Mouse (Mus musculus): ENCODE measurements around the gene Tjp1. TPM values are rescaled to one million over a fixed set of nuclear protein-coding genes. Genes with fewer than 3 reads are reported as not detected.

Tjp1 gene
- polyA plus RNA-seq, 1 experiment, result 209 TPM

- Histone ChIP-seq H3K9ac (ENCODE audit: low read depth, poor library complexity, severe bottlenecking) (no peak overlapping the region), H3K4me3 (ENCODE audit: low read depth, low read length) (no peak overlapping the region), H3K27ac (ENCODE audit: insufficient read depth, low read length) (no peak overlapping the region), H3K9me3 (replicated peaks; ENCODE audit: control insufficient read depth, insufficient read depth, low read length, poor library complexity, severe bottlenecking) (no peaks in the 10 kb centered on the region), H3K36me3 (ENCODE audit: control insufficient read depth, insufficient read depth, low read length, poor library complexity, severe bottlenecking) (no peaks in the 10 kb centered on the region), H3K4me1 (ENCODE audit: control insufficient read depth, insufficient read depth, low read length) (no peaks in the 10 kb centered on the region), H3K27me3 (ENCODE audit: control insufficient read depth, insufficient read depth, low read length, poor library complexity, severe bottlenecking) (no peaks in the 10 kb centered on the region)
- TF ChIP-seq EP300 (IDR thresholded peaks at IDR 0.05; ENCODE audit: insufficient read depth, low read depth, low read length) (no peak), POLR2A (IDR thresholded peaks at IDR 0.05; ENCODE audit: insufficient read depth, low read length) (no peak), CTCF (IDR thresholded peaks at IDR 0.05; ENCODE audit: low read depth, low read length) (no peak)
These were observed 154.2 kb downstream of the Tjp1 start for GRCm38 (mm10) chr7:65373336-65373735.

DNA sequence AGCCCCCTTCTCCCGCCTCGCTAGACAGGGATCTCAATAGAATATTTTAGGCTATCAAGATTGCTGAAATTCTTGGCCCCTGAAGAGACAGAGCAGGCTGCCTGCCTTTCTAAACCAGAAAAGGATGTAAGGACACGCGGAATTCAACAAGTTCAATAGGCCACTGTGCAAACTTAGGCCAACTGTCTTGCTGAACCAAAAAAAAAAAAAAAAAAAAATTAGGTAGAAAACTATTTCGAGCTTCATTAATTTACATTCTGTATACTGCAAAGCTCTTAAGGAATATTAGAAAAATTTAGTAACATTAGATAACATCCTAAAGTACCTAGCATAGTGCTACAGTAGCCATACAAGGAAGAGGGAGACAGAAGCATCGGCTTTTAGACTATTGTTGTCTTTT is 155.8 kb downstream of the Tjp1 start:
- H3K27ac ChIP-seq (ENCODE audit: insufficient read depth, low read length), result peak overlapping the region; percentile 59; the same call in 1 of the 2 replicates
- H3K4me3 ChIP-seq (ENCODE audit: low read depth, low read length), result peak overlapping the region; percentile 73; the same call in 1 of the 2 replicates
- TF ChIP-seq POLR2A (IDR thresholded peaks at IDR 0.05; ENCODE audit: insufficient read depth, low read length) (no peak), EP300 (IDR thresholded peaks at IDR 0.05; ENCODE audit: insufficient read depth, low read depth, low read length) (no peak), CTCF (IDR thresholded peaks at IDR 0.05; ENCODE audit: low read depth, low read length) (no peak)
- no peaks in the 10 kb centered on the region for H3K27me3 ChIP-seq (ENCODE audit: control insufficient read depth, insufficient read depth, low read length, poor library complexity, severe bottlenecking)
- H3K9ac ChIP-seq (ENCODE audit: low read depth, poor library complexity, severe bottlenecking), result peak overlapping the region; percentile 96
- no peaks in the 10 kb centered on the region for H3K36me3 ChIP-seq (ENCODE audit: control insufficient read depth, insufficient read depth, low read length, poor library complexity, severe bottlenecking)
- H3K4me1 ChIP-seq (ENCODE audit: control insufficient read depth, insufficient read depth, low read length), result no peaks in the 10 kb centered on the region
- no peaks in the 10 kb centered on the region for H3K9me3 ChIP-seq (replicated peaks; ENCODE audit: control insufficient read depth, insufficient read depth, low read length, poor library complexity, severe bottlenecking)

DNA sequence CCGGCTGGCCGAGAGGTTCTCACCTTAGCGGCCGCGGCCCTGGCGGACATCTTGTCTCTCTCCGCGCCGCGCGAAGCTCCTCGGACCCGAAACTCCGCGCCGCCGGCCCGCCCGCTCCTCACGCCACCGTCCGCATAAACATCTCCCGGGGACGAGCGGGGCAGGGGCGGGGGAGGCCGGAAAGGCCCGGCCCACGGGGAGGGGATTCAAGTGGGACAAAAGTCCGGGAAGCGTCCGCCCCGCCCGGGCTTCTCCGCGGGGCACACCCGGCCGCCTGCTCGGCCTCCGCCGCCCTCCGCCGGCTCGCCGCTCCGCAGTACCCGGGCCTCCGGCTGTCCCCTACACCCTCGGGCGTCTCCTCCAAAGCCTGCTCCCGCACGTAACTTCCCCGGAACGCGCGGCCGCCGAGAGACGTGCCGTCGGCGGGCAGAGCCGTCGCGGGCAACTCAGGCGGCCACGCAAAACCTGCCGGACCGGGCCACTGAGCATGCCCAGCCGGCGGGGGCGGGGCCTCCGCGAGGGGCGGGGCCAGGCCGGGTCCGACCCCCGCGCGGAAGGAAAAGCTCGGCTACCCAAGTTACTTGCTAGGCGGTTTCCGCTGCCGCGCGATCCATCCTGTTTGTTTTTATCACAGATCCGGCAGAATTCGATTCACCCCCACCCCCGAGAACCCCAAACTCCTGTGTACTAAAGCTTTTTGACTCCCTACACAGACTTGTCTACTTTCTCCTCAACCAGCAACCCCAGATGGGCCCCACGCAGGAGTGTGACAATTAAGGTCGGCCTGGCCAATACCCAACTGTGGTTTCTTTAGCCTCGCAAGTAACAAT is 156.6 kb downstream of the Tjp1 start:
- Histone ChIP-seq H3K27me3 (ENCODE audit: control insufficient read depth, insufficient read depth, low read length, poor library complexity, severe bottlenecking) (no peaks in the 10 kb centered on the region), H3K27ac (ENCODE audit: insufficient read depth, low read length) (peak overlapping the region; percentile 59), H3K4me3 (ENCODE audit: low read depth, low read length) (peak overlapping the region; percentile 86), H3K9me3 (replicated peaks; ENCODE audit: control insufficient read depth, insufficient read depth, low read length, poor library complexity, severe bottlenecking) (no peaks in the 10 kb centered on the region), H3K4me1 (ENCODE audit: control insufficient read depth, insufficient read depth, low read length) (no peaks in the 10 kb centered on the region), H3K36me3 (ENCODE audit: control insufficient read depth, insufficient read depth, low read length, poor library complexity, severe bottlenecking) (no peaks in the 10 kb centered on the region), H3K9ac (ENCODE audit: low read depth, poor library complexity, severe bottlenecking) (peak overlapping the region; percentile 96)
- no peak for TF ChIP-seq CTCF (IDR thresholded peaks at IDR 0.05; ENCODE audit: low read depth, low read length)
- TF ChIP-seq EP300 (IDR thresholded peaks at IDR 0.05; ENCODE audit: insufficient read depth, low read depth, low read length), result no peak
- peak; percentile 21 for TF ChIP-seq POLR2A (IDR thresholded peaks at IDR 0.05; ENCODE audit: insufficient read depth, low read length)

DNA sequence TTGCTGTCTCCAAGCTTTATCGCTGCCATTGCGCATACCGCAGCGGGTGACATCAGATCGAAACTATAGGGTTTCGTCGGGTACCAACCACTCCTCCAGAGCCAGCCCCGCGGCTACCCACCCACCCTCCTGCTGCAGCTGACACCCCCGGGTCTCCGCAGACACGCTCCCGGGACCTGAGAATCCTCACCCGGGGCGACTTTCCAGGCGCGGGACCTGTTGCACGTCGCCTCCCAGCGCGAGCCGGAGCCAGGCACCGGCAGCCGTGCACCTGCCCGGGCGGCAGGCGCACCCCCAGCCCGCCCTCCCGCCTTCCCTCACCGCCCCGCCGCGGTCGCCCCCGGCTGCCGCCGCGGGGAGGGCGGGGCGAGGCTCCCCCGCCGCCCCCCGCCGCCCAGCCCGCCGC is 157.2 kb downstream of the Tjp1 start:
- TF ChIP-seq POLR2A (IDR thresholded peaks at IDR 0.05; ENCODE audit: insufficient read depth, low read length) (no peak), CTCF (IDR thresholded peaks at IDR 0.05; ENCODE audit: low read depth, low read length) (no peak), EP300 (IDR thresholded peaks at IDR 0.05; ENCODE audit: insufficient read depth, low read depth, low read length) (no peak)
- Histone ChIP-seq H3K9me3 (replicated peaks; ENCODE audit: control insufficient read depth, insufficient read depth, low read length, poor library complexity, severe bottlenecking) (no peaks in the 10 kb centered on the region), H3K36me3 (ENCODE audit: control insufficient read depth, insufficient read depth, low read length, poor library complexity, severe bottlenecking) (no peaks in the 10 kb centered on the region), H3K4me1 (ENCODE audit: control insufficient read depth, insufficient read depth, low read length) (no peaks in the 10 kb centered on the region), H3K27ac (ENCODE audit: insufficient read depth, low read length) (no peak overlapping the region), H3K9ac (ENCODE audit: low read depth, poor library complexity, severe bottlenecking) (peak overlapping the region; percentile 96), H3K4me3 (ENCODE audit: low read depth, low read length) (peak overlapping the region; percentile 86), H3K27me3 (ENCODE audit: control insufficient read depth, insufficient read depth, low read length, poor library complexity, severe bottlenecking) (no peaks in the 10 kb centered on the region)

- Histone ChIP-seq H3K36me3 (ENCODE audit: control insufficient read depth, insufficient read depth, low read length, poor library complexity, severe bottlenecking) (no peaks in the 10 kb centered on the region), H3K27ac (ENCODE audit: insufficient read depth, low read length) (no peak overlapping the region), H3K4me3 (ENCODE audit: low read depth, low read length) (no peak overlapping the region), H3K9me3 (replicated peaks; ENCODE audit: control insufficient read depth, insufficient read depth, low read length, poor library complexity, severe bottlenecking) (no peaks in the 10 kb centered on the region), H3K27me3 (ENCODE audit: control insufficient read depth, insufficient read depth, low read length, poor library complexity, severe bottlenecking) (no peaks in the 10 kb centered on the region), H3K4me1 (ENCODE audit: control insufficient read depth, insufficient read depth, low read length) (no peaks in the 10 kb centered on the region), H3K9ac (ENCODE audit: low read depth, poor library complexity, severe bottlenecking) (no peak overlapping the region)
- no peak for TF ChIP-seq CTCF (IDR thresholded peaks at IDR 0.05; ENCODE audit: low read depth, low read length)
- no peak for TF ChIP-seq POLR2A (IDR thresholded peaks at IDR 0.05; ENCODE audit: insufficient read depth, low read length)
- no peak for TF ChIP-seq EP300 (IDR thresholded peaks at IDR 0.05; ENCODE audit: insufficient read depth, low read depth, low read length)
These were observed 158.5 kb downstream of the Tjp1 start for GRCm38 (mm10) chr7:65369101-65369500.
